Mouse (Mus musculus) heart, embryonic 13.5 days (tissue): ENCODE results near the gene Ankrd13c. TPM values are rescaled to one million over a fixed set of nuclear protein-coding genes. Genes with fewer than 3 reads are reported as not detected.
A peak's percentile ranks its signal among the peaks of the same experiment; 100 is the strongest.

ENCODE experiments used
- ATAC-seq: fragments of 200-750 bp; cut with Nextera tagmentation; 2 replicates; pipeline ENCODE4 v1.8.0; 2017; ENCODE audit warnings: moderate TSS enrichment; ENCODE audit not compliant: insufficient number of reproducible peaks, low FRiP score, low TSS enrichment; ENCODE audit errors: extremely low read depth
- H3K27ac ChIP-seq: fragments of 300-500 bp; sonication (generic); replicated peaks from 2 replicates; pipeline ENCODE4 v1.5.1; 2015; ENCODE audit warnings: moderate library complexity, mild to moderate bottlenecking, inconsistent platforms
- H3K27me3 ChIP-seq: fragments of 300-500 bp; sonication (generic); replicated peaks from 2 replicates; pipeline ENCODE4 v1.6.1; 2015; ENCODE audit warnings: mild to moderate bottlenecking, inconsistent platforms
- H3K36me3 ChIP-seq: fragments of 300-500 bp; sonication (generic); 2 replicates; pipeline ENCODE4 v1.6.1; 2015; ENCODE audit warnings: mild to moderate bottlenecking, inconsistent platforms
- H3K4me1 ChIP-seq: fragments of 300-500 bp; sonication (generic); 2 replicates; pipeline ENCODE4 v1.6.1; 2015; ENCODE audit warnings: inconsistent platforms
- H3K4me2 ChIP-seq: fragments of 300-500 bp; sonication (generic); 2 replicates; pipeline ENCODE4 v1.6.1; 2015; ENCODE audit warnings: inconsistent platforms, mild to moderate bottlenecking, moderate library complexity
- H3K4me3 ChIP-seq: fragments of 300-500 bp; sonication (generic); 2 replicates; pipeline ENCODE4 v1.5.1; 2015; ENCODE audit warnings: moderate library complexity, mild to moderate bottlenecking, inconsistent platforms
- H3K9ac ChIP-seq: fragments of 300-500 bp; sonication (generic); 2 replicates; pipeline ENCODE4 v1.6.1; 2015; ENCODE audit warnings: inconsistent platforms, mild to moderate bottlenecking, moderate library complexity
- H3K9me3 ChIP-seq: fragments of 300-500 bp; sonication (generic); 2 replicates; pipeline ENCODE4 v1.6.1; 2016; ENCODE audit warnings: inconsistent platforms
- WGBS: fragments of 180-500 bp; shearing (Covaris S2); methylation state at CpG from one replicate; pipeline ENCODE4 v1.1.7; 2015; ENCODE audit warnings: mixed read lengths; 5-methylcytosine and 5-hydroxymethylcytosine counted together
- polyA plus RNA-seq: library from polyadenylated mRNA; unstranded; fragments of >200 nt; fragmentation: Nextera tagmentation; extraction: Ambion mirVana; gene quantifications from 2 replicates; pipeline ENCODE4 v1.2.1, GENCODE M21; 2015

Gene Ankrd13c
- 17.9 and 19.0 TPM in 2 replicates for polyA plus RNA-seq

GRCm38 (mm10) chr3:157946843-157947358 lies at the start of gene Ankrd13c:
TSS of gene Ankrd13c (plus strand) at chr3:157947239.
- no peaks in the 10 kb centered on the region for H3K9me3 ChIP-seq
- peak within 1 kb of the TSS; percentile 98 for H3K27ac ChIP-seq
- H3K4me1 ChIP-seq, result peaks cover 29% of the 10 kb centered on the region
- ATAC-seq, result peak; percentile 89
- H3K4me3 ChIP-seq, result peak within 1 kb of the TSS; percentile 99
- H3K9ac ChIP-seq, result peak within 1 kb of the TSS; percentile 95
- WGBS, result under 1% methylated on average over 45 of the region's 45 CpGs
- H3K36me3 ChIP-seq, result 0 out of 2 replicates have a peak, but pooled peaks cover 7% of the 10 kb centered on the region
- peak within 1 kb of the TSS; percentile 98 for H3K4me2 ChIP-seq
- no peaks in the 10 kb centered on the region; the same call in 1 of the 2 replicates for H3K27me3 ChIP-seq

- 82% methylated on average over 3 of the region's 3 CpGs for WGBS
- H3K4me3 ChIP-seq, result no peak overlapping the region
These were observed 49.4 kb upstream of the Ankrd13c start for GRCm38 (mm10) chr3:157897645-157898044.

GRCm38 (mm10) chr3:157899986-157900385 lies 47.1 kb upstream of the Ankrd13c start:
- Histone ChIP-seq H3K27ac (no peak overlapping the region), H3K9ac (no peak overlapping the region), H3K4me2 (no peak overlapping the region), H3K4me3 (no peak overlapping the region), H3K4me1 (no peaks in the 10 kb centered on the region), H3K27me3 (no peaks in the 10 kb centered on the region), H3K9me3 (no peaks in the 10 kb centered on the region), H3K36me3 (peaks cover 4% of the 10 kb centered on the region; the same call in 1 of the 2 replicates)
- no peak for ATAC-seq
- 87% methylated on average over 1 of the region's 1 CpGs for WGBS

More at GRCm38 (mm10) chr3:157897645-157898044, 49.4 kb upstream of the Ankrd13c start:
- Histone ChIP-seq H3K36me3 (no peaks in the 10 kb centered on the region), H3K9ac (no peak overlapping the region), H3K4me1 (no peaks in the 10 kb centered on the region), H3K4me2 (no peak overlapping the region), H3K27me3 (no peaks in the 10 kb centered on the region), H3K9me3 (no peaks in the 10 kb centered on the region), H3K27ac (no peak overlapping the region)
- ATAC-seq, result no peak

DNA sequence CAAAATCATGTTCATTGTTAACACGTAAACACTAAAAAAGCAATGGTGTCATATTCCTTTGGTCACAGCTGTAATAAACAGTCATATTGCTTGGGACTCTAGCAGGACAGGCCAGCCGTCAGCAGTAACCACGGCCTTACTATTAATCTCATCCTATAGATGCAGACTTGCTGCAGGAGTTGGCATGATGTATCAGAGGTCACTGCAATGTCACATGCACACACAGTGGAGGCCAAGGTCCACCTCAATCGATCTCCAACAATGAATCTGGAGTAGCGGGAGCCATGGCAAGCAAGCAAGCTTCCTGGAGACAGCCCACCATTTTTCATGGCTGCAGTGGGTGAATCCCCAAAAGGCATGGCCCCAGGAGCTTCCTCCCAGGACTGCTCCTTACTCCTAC lies 45.3 kb upstream of the Ankrd13c start:
- H3K9ac ChIP-seq, result no peak overlapping the region
- H3K36me3 ChIP-seq, result peaks cover 11% of the 10 kb centered on the region; the same call in 1 of the 2 replicates
- no peak overlapping the region for H3K4me3 ChIP-seq
- no peaks in the 10 kb centered on the region for H3K4me1 ChIP-seq
- no peak overlapping the region for H3K4me2 ChIP-seq
- no peak overlapping the region for H3K27ac ChIP-seq
- H3K27me3 ChIP-seq, result no peaks in the 10 kb centered on the region
- no peak for ATAC-seq
- WGBS, result 81% methylated on average over 5 of the region's 5 CpGs
- H3K9me3 ChIP-seq, result no peaks in the 10 kb centered on the region

DNA sequence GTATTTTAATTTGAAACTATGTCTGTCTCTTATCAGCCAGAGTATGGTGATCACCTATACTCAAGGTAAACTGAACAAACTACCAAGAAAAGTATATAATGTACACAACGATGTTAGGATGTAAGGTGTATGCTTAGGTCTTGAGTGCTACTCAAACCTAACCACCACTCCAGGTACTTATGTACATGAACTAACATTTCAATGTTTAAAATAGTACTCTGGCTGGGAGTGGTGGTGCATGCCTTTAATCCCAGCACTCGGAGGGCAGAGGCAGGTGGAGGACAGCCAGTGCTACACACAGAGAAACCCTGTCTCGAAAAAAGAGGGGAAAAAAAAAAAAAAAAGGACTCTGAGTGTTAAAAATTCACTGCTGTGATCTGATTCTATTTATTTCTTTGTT lies 38.9 kb upstream of the Ankrd13c start:
- 65% methylated on average over 3 of the region's 3 CpGs for WGBS
- H3K9ac ChIP-seq, result no peak overlapping the region
- H3K27ac ChIP-seq, result no peak overlapping the region
- no peaks in the 10 kb centered on the region for H3K4me1 ChIP-seq
- H3K4me3 ChIP-seq, result no peak overlapping the region
- peaks cover 19% of the 10 kb centered on the region; the same call in 1 of the 2 replicates for H3K36me3 ChIP-seq
- no peaks in the 10 kb centered on the region for H3K9me3 ChIP-seq
- no peak overlapping the region for H3K4me2 ChIP-seq
- no peaks in the 10 kb centered on the region for H3K27me3 ChIP-seq
- no peak for ATAC-seq

DNA sequence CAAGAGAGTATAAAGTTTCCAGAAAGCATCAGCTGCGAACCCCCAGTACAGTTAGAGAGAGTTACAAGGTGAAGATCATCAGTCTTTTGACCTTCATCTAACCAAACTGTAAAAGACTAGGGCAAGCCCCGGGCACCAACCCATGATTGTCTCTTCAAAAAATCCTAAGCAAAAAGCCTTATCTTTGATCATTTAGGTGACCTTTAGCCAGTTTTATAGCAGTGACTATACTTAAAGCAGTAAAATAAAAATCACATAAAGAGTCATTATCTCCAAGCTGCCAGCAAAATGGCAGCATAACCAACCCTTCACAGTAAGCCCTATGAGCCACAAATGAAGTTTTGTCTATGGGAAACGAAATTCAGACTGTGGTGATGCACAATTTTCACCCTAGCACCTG lies 36.8 kb upstream of the Ankrd13c start:
- Histone ChIP-seq H3K27ac (no peak overlapping the region), H3K4me3 (no peak overlapping the region), H3K9ac (no peak overlapping the region), H3K27me3 (no peaks in the 10 kb centered on the region), H3K4me2 (no peak overlapping the region), H3K9me3 (no peaks in the 10 kb centered on the region), H3K36me3 (0 out of 2 replicates have a peak, but pooled peaks cover 15% of the 10 kb centered on the region), H3K4me1 (no peaks in the 10 kb centered on the region)
- no peak for ATAC-seq
- WGBS, result 67% methylated on average over 3 of the region's 3 CpGs

DNA sequence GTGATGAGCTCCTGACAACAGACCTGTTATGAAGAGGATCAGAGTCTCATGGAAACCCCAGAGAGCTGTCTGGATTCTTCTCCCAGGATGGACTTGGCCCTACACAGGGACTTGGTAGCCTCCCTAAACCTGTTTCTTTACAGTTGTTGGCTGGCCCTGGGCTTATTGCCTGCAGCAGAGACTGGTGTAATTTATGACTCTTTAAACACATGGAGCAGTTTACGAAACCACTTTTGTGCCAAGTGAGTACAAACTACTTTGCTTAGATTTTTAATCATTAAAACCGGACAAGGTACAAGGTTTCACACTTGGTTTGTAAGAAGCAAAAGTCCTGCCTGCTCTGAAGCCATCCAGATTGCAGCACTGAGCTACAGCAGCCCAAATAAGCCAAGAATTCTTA lies 34.9 kb upstream of the Ankrd13c start:
- H3K36me3 ChIP-seq, result 0 out of 2 replicates have a peak, but pooled peaks cover 4% of the 10 kb centered on the region
- H3K27me3 ChIP-seq, result no peaks in the 10 kb centered on the region
- no peak overlapping the region for H3K27ac ChIP-seq
- no peak for ATAC-seq
- no peak overlapping the region for H3K4me2 ChIP-seq
- no peak overlapping the region for H3K4me3 ChIP-seq
- H3K4me1 ChIP-seq, result no peaks in the 10 kb centered on the region
- H3K9ac ChIP-seq, result no peak overlapping the region
- H3K9me3 ChIP-seq, result no peaks in the 10 kb centered on the region
- 87% methylated on average over 2 of the region's 2 CpGs for WGBS

GRCm38 (mm10) chr3:157916336-157916735 lies 30.7 kb upstream of the Ankrd13c start:
- no peak for ATAC-seq
- no peak overlapping the region for H3K9ac ChIP-seq

GRCm38 (mm10) chr3:157921376-157921775 lies 25.7 kb upstream of the Ankrd13c start:
- Histone ChIP-seq H3K9me3 (no peaks in the 10 kb centered on the region), H3K4me2 (no peak overlapping the region), H3K27me3 (no peaks in the 10 kb centered on the region; the same call in 1 of the 2 replicates), H3K27ac (no peak overlapping the region), H3K9ac (no peak overlapping the region), H3K4me1 (peaks cover 6% of the 10 kb centered on the region), H3K4me3 (no peak overlapping the region), H3K36me3 (no peaks in the 10 kb centered on the region)
- WGBS, result 74% methylated on average over 2 of the region's 2 CpGs
- no peak for ATAC-seq

More at GRCm38 (mm10) chr3:157916336-157916735, 30.7 kb upstream of the Ankrd13c start:
- no peaks in the 10 kb centered on the region for H3K36me3 ChIP-seq
- H3K9me3 ChIP-seq, result no peaks in the 10 kb centered on the region
- H3K4me3 ChIP-seq, result no peak overlapping the region
- 92% methylated on average over 4 of the region's 4 CpGs for WGBS
- no peaks in the 10 kb centered on the region for H3K27me3 ChIP-seq
- H3K4me2 ChIP-seq, result no peak overlapping the region
- H3K27ac ChIP-seq, result no peak overlapping the region
- H3K4me1 ChIP-seq, result no peaks in the 10 kb centered on the region

- no peak overlapping the region for H3K27ac ChIP-seq
- WGBS, result 88% methylated on average over 3 of the region's 3 CpGs
These were observed 23.7 kb upstream of the Ankrd13c start for GRCm38 (mm10) chr3:157923268-157923835.

GRCm38 (mm10) chr3:157924692-157925328 lies 22.2 kb upstream of the Ankrd13c start, which contains the start of gene Cth:
TSS of gene Cth (minus strand) at chr3:157925077.
- Histone ChIP-seq H3K9ac (peak within 1 kb of the TSS; percentile 77), H3K4me1 (peaks cover 6% of the 10 kb centered on the region), H3K9me3 (no peaks in the 10 kb centered on the region), H3K4me3 (peak within 1 kb of the TSS; percentile 56), H3K36me3 (no peaks in the 10 kb centered on the region), H3K27ac (no peak within 1 kb of the TSS), H3K27me3 (no peaks in the 10 kb centered on the region; the same call in 1 of the 2 replicates), H3K4me2 (peak within 1 kb of the TSS; percentile 88)
- WGBS, result 1% methylated on average over 30 of the region's 30 CpGs
- ATAC-seq, result peak; percentile 92

More at GRCm38 (mm10) chr3:157923268-157923835, 23.7 kb upstream of the Ankrd13c start:
- Histone ChIP-seq H3K9ac (no peak overlapping the region), H3K27me3 (no peaks in the 10 kb centered on the region; the same call in 1 of the 2 replicates), H3K4me1 (peaks cover 6% of the 10 kb centered on the region), H3K4me3 (no peak overlapping the region), H3K4me2 (no peak overlapping the region), H3K36me3 (no peaks in the 10 kb centered on the region), H3K9me3 (no peaks in the 10 kb centered on the region)
- ATAC-seq, result no peak
